Mouse (Mus musculus): Measurements from ENCODE around the gene Cldn1. TPM values are rescaled to one million over a fixed set of nuclear protein-coding genes. Genes with fewer than 3 reads are reported as not detected.

Gene Cldn1
- total RNA-seq, 2 experiments from 2014 or later: 0.43 to 0.78 TPM

DNA sequence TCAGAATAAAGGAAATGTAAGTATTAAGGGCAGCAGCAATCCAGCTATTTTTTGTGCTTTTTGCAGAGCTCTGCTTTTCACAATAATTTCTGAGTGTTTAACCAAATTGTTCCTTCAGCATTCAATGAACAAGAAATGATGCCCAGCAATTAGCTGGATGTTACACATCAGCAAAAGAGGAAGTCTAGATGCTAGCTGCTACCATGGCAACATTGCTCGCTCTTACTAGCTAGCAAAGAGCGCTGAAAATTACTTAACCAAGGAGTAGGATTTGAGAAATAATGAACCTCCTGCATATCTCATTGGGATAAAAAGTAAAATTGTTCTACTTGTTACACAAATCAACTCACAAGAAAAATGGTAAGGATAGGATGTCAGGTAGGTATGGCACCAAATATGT lies 62.2 kb downstream of the Cldn1 start:
- intact Hi-C loops (cut with DNase I): no loop called here
- DNase-seq: no peak

Other genes with a start within 250 kb of the Cldn1 start
- gene Cldn16, start 91.3 kb upstream of the Cldn1 start, total RNA-seq (2021): not detected
- not detected for gene Tmem207, start 154.9 kb upstream of the Cldn1 start, total RNA-seq (2021)
- gene Il1rap, start 209.9 kb upstream of the Cldn1 start, total RNA-seq (2021): 1 to 10 TPM; 3.9 to 4.1 TPM